Mouse (Mus musculus) gastrocnemius, postnatal 10 days (tissue): ENCODE measurements around the gene Gm45062. TPM values are rescaled to one million over a fixed set of nuclear protein-coding genes. Genes with fewer than 3 reads are reported as not detected.

ENCODE experiments used
- DNase-seq: peaks from one replicate; pipeline ENCODE4 v3.0.0; 2021; ENCODE audit warnings: mixed read lengths
- long read RNA-seq, 2 experiments: library from polyadenylated mRNA; stranded (forward); transcript quantifications; one replicate each; pipeline ENCODE4 v2.0.0; 2021
- total RNA-seq, 2 experiments: library from RNA; stranded (reverse); gene quantifications; 2 replicates each; pipeline ENCODE4 v1.2.3; 2021

Gene Gm45062
- total RNA-seq, result not detected
- long read RNA-seq, experiment 1, partial matches to known transcripts, result 0 of 2 reads
- long read RNA-seq, experiment 1, other reads (novel, unspliced or antisense), result 2 of 2 reads
- long read RNA-seq, experiment 2, result 0 reads

GRCm38 (mm10) chr6:8259004-8259666, at the start of gene Gm45062, which contains the start of the genes Rpa3 and Umad1:
TSS of gene Gm45062 (plus strand) at chr6:8259450.
TSS of gene Rpa3 (minus strand) at chr6:8259173.
TSS of gene Umad1 (plus strand) at chr6:8259288.
- peak; percentile 97 for DNase-seq

GRCm38 (mm10) chr6:8209866-8210186, 49.4 kb upstream of the Gm45062 start:
- DNase-seq, result no peak

- no peak for DNase-seq
Measured at GRCm38 (mm10) chr6:8210661-8211060, 48.6 kb upstream of the Gm45062 start.

- no peak for DNase-seq
Measured at GRCm38 (mm10) chr6:8227035-8227434, 32.2 kb upstream of the Gm45062 start.

- DNase-seq, result no peak
Measured at GRCm38 (mm10) chr6:8228596-8228995, 30.7 kb upstream of the Gm45062 start.

GRCm38 (mm10) chr6:8258316-8258715, 934 bp upstream of the Gm45062 start:
- DNase-seq, result no peak

- no peak for DNase-seq
Measured at GRCm38 (mm10) chr6:8259667-8260044, 406 bp downstream of the Gm45062 start.

GRCm38 (mm10) chr6:8271047-8271446, 11.8 kb downstream of the Gm45062 start:
- DNase-seq, result no peak

GRCm38 (mm10) chr6:8274387-8275054, 15.3 kb downstream of the Gm45062 start:
- DNase-seq, result peak; percentile 50

- peak; percentile 37 for DNase-seq
Measured at GRCm38 (mm10) chr6:8275098-8275497, 15.8 kb downstream of the Gm45062 start.

GRCm38 (mm10) chr6:8276431-8276830, 17.2 kb downstream of the Gm45062 start:
- no peak for DNase-seq

GRCm38 (mm10) chr6:8278426-8279002, 19.3 kb downstream of the Gm45062 start:
- no peak for DNase-seq

- DNase-seq, result no peak
Measured at GRCm38 (mm10) chr6:8283255-8283654, 24.0 kb downstream of the Gm45062 start.

GRCm38 (mm10) chr6:8285401-8285960, 26.2 kb downstream of the Gm45062 start:
- no peak for DNase-seq

GRCm38 (mm10) chr6:8286146-8286545, 26.9 kb downstream of the Gm45062 start:
- no peak for DNase-seq

GRCm38 (mm10) chr6:8288755-8289580, 29.7 kb downstream of the Gm45062 start:
- DNase-seq, result no peak

- no peak for DNase-seq
Measured at GRCm38 (mm10) chr6:8294048-8294784, 35.0 kb downstream of the Gm45062 start.

GRCm38 (mm10) chr6:8299066-8299863, 40.0 kb downstream of the Gm45062 start:
- no peak for DNase-seq

- DNase-seq, result no peak
Measured at GRCm38 (mm10) chr6:8307878-8308775, 48.9 kb downstream of the Gm45062 start.
